Mouse (Mus musculus) stomach, postnatal 0 days (tissue): Measurements from ENCODE around the gene Lpp. TPM values are rescaled to one million over a fixed set of nuclear protein-coding genes. Genes with fewer than 3 reads are reported as not detected.

Experiments used
- ATAC-seq: fragments of 200-750 bp; cut with Nextera tagmentation; 2 replicates; pipeline ENCODE4 v1.8.0; 2017; ENCODE audit not compliant: low FRiP score, low TSS enrichment
- DNase-seq: peaks from one replicate; pipeline ENCODE4 v3.0.0-alpha.2; 2016; ENCODE audit warnings: low spot score
- H3K27ac ChIP-seq: fragments of 300-500 bp; sonication (generic); replicated peaks from 2 replicates; pipeline ENCODE4 v1.5.1; 2014; ENCODE audit warnings: mild to moderate bottlenecking, control low read depth
- H3K27me3 ChIP-seq: fragments of 300-500 bp; sonication (generic); 2 replicates; pipeline ENCODE4 v1.6.1; 2014; ENCODE audit warnings: low read length; ENCODE audit not compliant: control insufficient read depth, insufficient read depth
- H3K36me3 ChIP-seq: fragments of 300-500 bp; sonication (generic); 2 replicates; pipeline ENCODE4 v1.6.1; 2014; ENCODE audit warnings: low read length, mixed read lengths; ENCODE audit not compliant: control insufficient read depth, insufficient read depth
- H3K4me1 ChIP-seq: fragments of 300-500 bp; sonication (generic); replicated peaks from 2 replicates; pipeline ENCODE4 v1.6.1; 2014; ENCODE audit warnings: antibody characterized with exemption; ENCODE audit not compliant: control insufficient read depth, insufficient read depth
- H3K4me2 ChIP-seq: fragments of 300-500 bp; sonication (generic); replicated peaks from 2 replicates; pipeline ENCODE4 v1.6.1; 2014; ENCODE audit warnings: low read depth, mild to moderate bottlenecking, control low read depth, moderate library complexity
- H3K4me3 ChIP-seq: fragments of 300-500 bp; sonication (generic); 2 replicates; pipeline ENCODE4 v1.5.1; 2014; ENCODE audit warnings: low read depth, low read length, control low read depth
- H3K9ac ChIP-seq: fragments of 300-500 bp; sonication (generic); 2 replicates; pipeline ENCODE4 v1.6.1; 2014; ENCODE audit warnings: mild to moderate bottlenecking, low read length, control low read depth, mixed read lengths
- H3K9me3 ChIP-seq: fragments of 300-500 bp; sonication (generic); 2 replicates; pipeline ENCODE4 v1.6.1; 2016; ENCODE audit warnings: low read length; ENCODE audit not compliant: control insufficient read depth
- CTCF ChIP-seq: IDR thresholded peaks from 2 replicates; pipeline ENCODE4 v1.5.1; 2016; ENCODE audit warnings: antibody characterized with exemption, low read depth, mild to moderate bottlenecking, moderate library complexity
- EP300 ChIP-seq: optimal IDR thresholded peaks from 2 replicates; pipeline ENCODE3; 2016; ENCODE audit warnings: antibody characterized with exemption
- WGBS: fragments of 180-500 bp; shearing (Covaris S2); extraction: QIAGEN DNeasy Blood & Tissue Kit; methylation state at CpG from one replicate; pipeline ENCODE4 v1.1.7; 2014; 5-methylcytosine and 5-hydroxymethylcytosine counted together
- polyA plus RNA-seq: library from polyadenylated mRNA; unstranded; fragments of >200 nt; fragmentation: Nextera tagmentation; extraction: Ambion mirVana; gene quantifications from 2 replicates; pipeline ENCODE4 v1.2.1, GENCODE M21; 2015

Lpp gene
- polyA plus RNA-seq, 1 experiment from 2014 or later = 51.3 TPM

GRCm38 (mm10) chr16:24619458-24619857 is 226.2 kb downstream of the Lpp start:
- no peaks in the 10 kb centered on the region for H3K9me3 ChIP-seq
- no peak for TF ChIP-seq CTCF
- TF ChIP-seq EP300 = no peak
- no peak overlapping the region for H3K27ac ChIP-seq
- H3K27me3 ChIP-seq = no peaks in the 10 kb centered on the region
- H3K4me1 ChIP-seq = no peaks in the 10 kb centered on the region
- WGBS = 91% methylated on average over 6 of the region's 6 CpGs
- DNase-seq (no peak), ATAC-seq (no peak)
- H3K4me3 ChIP-seq = no peak overlapping the region
- H3K9ac ChIP-seq = no peak overlapping the region
- no peaks in the 10 kb centered on the region for H3K36me3 ChIP-seq
- no peak overlapping the region for H3K4me2 ChIP-seq

GRCm38 (mm10) chr16:24620021-24620420 is 226.7 kb downstream of the Lpp start:
- WGBS = 93% methylated on average over 3 of the region's 3 CpGs

GRCm38 (mm10) chr16:24622226-24623194 is 229.2 kb downstream of the Lpp start:
- no peaks in the 10 kb centered on the region for H3K9me3 ChIP-seq
- H3K4me3 ChIP-seq = no peak overlapping the region
- H3K9ac ChIP-seq = no peak overlapping the region
- TF ChIP-seq CTCF (no peak), EP300 (no peak)
- no peaks in the 10 kb centered on the region for H3K4me1 ChIP-seq
- no peak overlapping the region for H3K4me2 ChIP-seq
- no peak overlapping the region for H3K27ac ChIP-seq
- no peaks in the 10 kb centered on the region for H3K36me3 ChIP-seq
- 55% methylated on average over 3 of the region's 3 CpGs for WGBS
- no peak for DNase-seq
- no peak for ATAC-seq
- no peaks in the 10 kb centered on the region for H3K27me3 ChIP-seq

More at GRCm38 (mm10) chr16:24620021-24620420, 226.7 kb downstream of the Lpp start:
- TF ChIP-seq EP300 = no peak
- TF ChIP-seq CTCF = no peak
- DNase-seq (no peak), ATAC-seq (no peak)
- no peaks in the 10 kb centered on the region for H3K9me3 ChIP-seq
- no peak overlapping the region for H3K27ac ChIP-seq
- no peak overlapping the region for H3K4me2 ChIP-seq
- no peak overlapping the region for H3K4me3 ChIP-seq
- H3K4me1 ChIP-seq = no peaks in the 10 kb centered on the region
- no peaks in the 10 kb centered on the region for H3K27me3 ChIP-seq
- H3K9ac ChIP-seq = no peak overlapping the region
- H3K36me3 ChIP-seq = no peaks in the 10 kb centered on the region

GRCm38 (mm10) chr16:24624335-24624734 is 231.0 kb downstream of the Lpp start:
- 56% methylated on average over 5 of the region's 5 CpGs for WGBS
- no peak overlapping the region for H3K4me2 ChIP-seq
- H3K27ac ChIP-seq = no peak overlapping the region
- H3K9ac ChIP-seq = no peak overlapping the region
- H3K27me3 ChIP-seq = no peaks in the 10 kb centered on the region
- ATAC-seq (no peak), DNase-seq (no peak)
- H3K9me3 ChIP-seq = no peaks in the 10 kb centered on the region
- TF ChIP-seq EP300 (no peak), CTCF (no peak)
- no peaks in the 10 kb centered on the region for H3K36me3 ChIP-seq
- no peak overlapping the region for H3K4me3 ChIP-seq
- no peaks in the 10 kb centered on the region for H3K4me1 ChIP-seq

- Histone ChIP-seq H3K4me1 (no peaks in the 10 kb centered on the region), H3K4me2 (no peak overlapping the region), H3K27ac (no peak overlapping the region), H3K4me3 (no peak overlapping the region), H3K9me3 (no peaks in the 10 kb centered on the region), H3K27me3 (no peaks in the 10 kb centered on the region), H3K9ac (no peak overlapping the region), H3K36me3 (no peaks in the 10 kb centered on the region)
- WGBS = 83% methylated on average over 5 of the region's 5 CpGs
- ATAC-seq (no peak), DNase-seq (no peak)
- TF ChIP-seq CTCF = no peak
- TF ChIP-seq EP300 = no peak
Measured at GRCm38 (mm10) chr16:24625576-24625975, 232.3 kb downstream of the Lpp start.

GRCm38 (mm10) chr16:24628779-24629178 is 235.5 kb downstream of the Lpp start:
- Histone ChIP-seq H3K4me3 (no peak overlapping the region), H3K27me3 (no peaks in the 10 kb centered on the region), H3K36me3 (no peaks in the 10 kb centered on the region), H3K27ac (no peak overlapping the region), H3K4me2 (no peak overlapping the region), H3K4me1 (no peaks in the 10 kb centered on the region), H3K9ac (no peak overlapping the region), H3K9me3 (no peaks in the 10 kb centered on the region)
- ATAC-seq (no peak), DNase-seq (no peak)
- TF ChIP-seq EP300 = no peak
- no peak for TF ChIP-seq CTCF
- 89% methylated on average over 1 of the region's 1 CpGs for WGBS
